Mouse (Mus musculus) c-Kit-positive CD71-negative TER-119-negative erythroid progenitor cells, embryonic 14.5 days (primary cell): ENCODE measurements at regions not wholly inside any gene's neighbourhood (a gene's known extent, or its start where the extent isn't known, plus 50 kb on each side); places are given as distances from the start of the nearest gene placed in this dataset.
"Not testable (repeated sequence)": the region's sequence is repeated elsewhere in the genome, so short reads cannot be mapped to it uniquely, and the experiment has no call there.

Source experiments
- DNase-seq: peaks from one replicate; pipeline ENCODE4 v3.0.0-alpha.2; 2013; ENCODE audit warnings: low read depth

DNA sequence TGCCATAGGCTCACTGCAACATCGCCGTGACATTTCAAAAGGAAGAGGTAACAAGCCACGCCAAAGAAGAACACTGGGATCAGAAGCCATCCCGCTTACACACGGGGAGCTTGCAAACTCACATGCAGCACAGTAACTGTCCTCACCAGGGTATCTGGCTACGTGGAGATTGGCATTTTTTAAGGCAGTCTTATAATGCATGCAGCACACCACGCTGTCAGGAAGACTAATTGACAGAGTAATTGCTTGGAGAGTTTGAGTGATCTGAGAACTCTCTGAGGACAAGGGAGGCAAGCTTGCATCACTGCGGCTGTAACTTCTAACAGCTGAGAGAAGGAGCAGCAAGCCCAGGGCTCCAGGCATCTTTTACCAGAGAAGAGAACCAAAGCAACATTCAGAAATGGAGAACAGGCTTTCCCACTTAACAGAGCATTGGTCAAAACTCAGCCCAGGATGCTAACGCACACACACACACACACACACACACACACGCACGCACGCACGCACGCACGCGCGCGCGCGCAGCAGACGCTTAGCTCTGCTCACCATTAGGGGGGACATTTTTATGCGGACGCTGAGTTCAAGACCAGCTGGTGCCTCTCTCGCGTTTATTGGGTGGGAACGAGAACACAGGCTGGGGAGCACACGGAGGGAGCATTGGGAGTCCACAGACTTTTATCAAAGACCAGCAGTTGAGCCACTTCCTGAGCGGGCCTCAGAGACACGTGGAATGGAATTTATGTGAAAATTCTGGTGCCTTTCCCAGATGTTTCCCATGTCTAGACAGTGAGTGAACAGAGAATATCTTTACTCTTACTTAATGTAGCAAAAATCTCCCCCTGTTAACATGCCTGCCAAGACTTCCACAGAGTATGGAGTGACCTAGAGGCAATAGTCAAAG is 66.6 kb downstream of the 1700129C05Rik start:
- DNase-seq = no peak

DNA sequence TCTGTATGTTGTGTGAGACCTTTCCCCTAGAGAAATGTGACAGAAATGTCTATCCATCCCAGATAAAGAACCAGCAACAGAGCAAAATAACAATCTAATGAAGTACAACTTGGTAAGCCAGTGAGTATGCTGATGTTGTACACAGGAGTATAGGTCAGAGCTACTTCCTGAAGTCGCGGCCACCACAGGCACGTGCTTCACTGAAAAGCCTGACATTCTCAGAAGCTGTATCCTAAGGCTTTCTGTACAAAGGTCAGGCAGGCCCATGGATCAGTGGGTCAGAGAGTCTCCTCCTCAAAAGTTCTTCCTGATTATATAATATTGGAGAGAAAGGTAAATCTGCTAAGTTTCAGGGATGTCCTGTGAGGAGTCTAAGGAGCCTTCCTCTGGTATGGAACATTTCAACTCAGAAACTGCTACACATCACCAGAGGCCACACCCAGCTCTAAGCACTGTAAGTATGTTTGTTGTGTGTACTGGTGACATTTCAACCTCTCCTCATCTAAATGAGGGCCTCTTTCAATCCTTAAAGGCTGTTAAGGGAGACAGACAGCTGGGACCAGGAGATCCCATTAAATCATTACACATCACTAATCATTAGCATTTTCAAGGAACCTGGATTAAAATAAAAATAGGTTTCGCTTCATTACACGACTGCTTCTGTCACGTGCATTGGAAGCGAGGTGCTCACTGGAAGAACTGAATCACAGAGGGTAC is 70.2 kb downstream of the 1700129C05Rik start:
- no peak for DNase-seq

DNA sequence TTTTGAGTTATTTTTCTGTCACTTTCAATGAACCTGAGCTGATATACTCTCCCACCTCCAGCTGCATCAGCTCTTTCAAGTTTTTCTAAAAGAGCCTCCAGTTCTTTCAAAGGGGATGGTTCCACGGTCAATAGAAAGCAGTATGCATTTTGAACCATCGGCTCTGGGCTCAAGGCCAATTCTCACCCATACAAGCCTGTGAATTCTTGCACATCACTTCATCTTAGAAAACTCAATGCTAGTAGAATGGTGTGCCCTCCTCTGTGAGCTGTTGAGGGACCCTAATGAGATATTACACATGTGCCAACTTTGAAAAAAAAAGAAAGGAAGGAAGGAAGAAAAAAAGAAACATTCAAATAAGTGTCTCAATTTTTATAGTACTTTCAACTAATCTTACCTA is 72.6 kb downstream of the 1700129C05Rik start:
- DNase-seq = no peak

DNA sequence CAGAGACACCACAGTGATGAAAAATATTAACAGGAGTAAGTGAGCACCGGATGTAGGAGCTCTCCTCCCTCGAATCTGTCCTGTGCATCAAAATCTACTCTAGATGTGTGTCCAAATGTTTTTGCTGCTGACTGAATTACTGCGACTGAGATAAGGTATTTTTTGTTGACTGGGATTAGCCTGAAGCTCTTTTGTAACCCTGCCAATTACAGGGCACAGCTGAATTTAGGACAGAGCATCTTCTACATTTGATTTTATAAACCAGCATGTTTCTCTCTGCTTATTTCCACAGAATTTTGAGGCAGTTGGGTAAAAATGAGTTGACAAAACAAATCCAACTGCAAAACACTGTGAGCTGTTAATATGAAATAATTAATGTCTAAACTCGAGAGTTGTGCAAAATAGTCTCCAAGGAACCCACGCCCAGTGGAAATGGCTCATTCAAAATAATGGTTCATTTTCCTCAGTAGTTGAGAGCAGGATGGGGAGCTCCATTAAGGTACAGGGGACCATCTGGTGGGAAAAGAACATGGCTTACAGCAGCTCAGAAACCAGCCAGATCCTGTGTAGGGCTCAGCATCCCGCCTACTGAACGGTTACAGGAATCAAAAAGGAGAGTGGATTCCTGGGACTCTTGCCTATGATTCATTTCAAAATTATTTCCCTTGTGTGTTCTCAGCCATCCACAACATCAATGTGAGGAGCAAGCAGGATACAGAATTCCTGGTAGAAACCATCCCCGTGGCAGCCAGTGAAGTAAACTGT is 76.1 kb downstream of the 1700129C05Rik start:
- no peak for DNase-seq

DNA sequence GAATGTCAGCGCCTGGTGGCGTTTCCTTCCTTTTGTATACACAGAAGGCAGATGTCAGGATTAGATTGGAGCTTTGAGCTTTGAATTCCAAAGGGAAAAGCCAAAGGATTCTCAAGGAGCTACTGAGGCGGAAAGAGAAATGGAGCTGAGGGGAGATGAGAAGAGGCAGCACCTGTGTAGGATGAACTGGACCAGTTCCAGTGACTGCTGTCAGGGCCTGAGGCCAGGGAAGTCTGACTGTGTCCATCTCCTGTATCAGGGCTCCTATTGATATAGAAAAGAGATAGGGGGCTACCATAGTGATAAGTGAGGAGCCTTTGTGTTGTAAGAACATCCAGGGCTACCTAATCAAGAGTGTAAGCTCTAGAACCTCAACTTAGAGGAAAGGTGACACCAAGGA is 79.5 kb downstream of the 1700129C05Rik start:
- DNase-seq = no peak

DNA sequence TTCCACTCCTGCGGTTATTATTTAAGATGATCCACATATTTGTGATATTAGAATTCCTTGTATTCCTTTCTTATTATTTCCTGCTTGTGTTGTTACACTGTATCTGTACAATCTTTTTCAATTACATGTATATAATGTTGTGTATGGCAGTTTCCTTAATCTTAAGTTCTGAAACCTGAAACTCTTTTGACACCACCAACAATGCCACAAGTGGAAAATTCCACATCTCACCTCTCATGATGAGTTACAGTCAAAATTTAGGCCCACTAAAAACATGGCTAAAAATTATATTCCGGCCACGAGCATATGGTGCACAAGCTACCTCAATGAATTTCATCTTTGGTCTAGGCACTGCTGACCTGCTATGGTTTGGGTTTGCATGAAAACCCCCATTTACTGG is 85.9 kb downstream of the 1700129C05Rik start:
- DNase-seq = no peak

DNA sequence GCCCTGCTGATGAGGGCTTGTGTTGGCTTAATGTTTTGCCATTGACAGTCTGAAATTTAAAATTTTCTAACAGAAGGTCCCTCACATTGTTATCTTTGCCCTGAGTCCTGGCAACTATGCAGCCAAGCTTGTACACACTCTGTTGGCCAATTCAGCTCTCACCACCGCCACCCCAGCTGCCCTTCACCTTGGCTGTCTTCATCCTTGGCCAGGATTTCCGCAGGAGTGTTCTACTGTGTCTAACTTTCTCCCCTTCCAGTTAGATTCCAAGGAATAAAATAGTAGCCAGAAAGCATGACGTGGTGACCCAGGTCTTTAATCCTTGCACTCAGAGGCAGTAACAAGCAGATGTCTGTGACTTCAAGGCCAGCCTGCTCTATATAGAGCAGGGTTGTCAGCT is 87.4 kb downstream of the 1700129C05Rik start:
- no peak for DNase-seq

DNA sequence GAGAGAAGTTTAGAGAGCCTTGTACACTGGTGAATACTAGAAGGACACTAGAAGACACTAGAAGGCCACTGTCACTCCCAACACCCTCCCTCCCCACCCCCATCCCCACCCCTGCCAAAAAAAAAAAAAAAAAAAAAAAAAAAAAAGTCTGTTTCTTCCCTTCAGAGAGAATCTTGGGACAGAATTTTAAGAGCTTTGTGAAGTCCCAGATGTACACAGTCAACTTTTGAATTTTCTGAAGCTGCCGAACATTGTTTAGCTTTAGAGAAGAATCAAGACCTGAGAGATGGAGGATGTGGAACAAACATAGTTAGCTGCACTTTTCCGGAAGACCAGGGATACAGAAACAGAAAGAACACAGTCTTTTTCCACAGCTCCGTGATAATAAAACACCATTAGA is 90.3 kb downstream of the 1700129C05Rik start:
- DNase-seq = no peak

DNA sequence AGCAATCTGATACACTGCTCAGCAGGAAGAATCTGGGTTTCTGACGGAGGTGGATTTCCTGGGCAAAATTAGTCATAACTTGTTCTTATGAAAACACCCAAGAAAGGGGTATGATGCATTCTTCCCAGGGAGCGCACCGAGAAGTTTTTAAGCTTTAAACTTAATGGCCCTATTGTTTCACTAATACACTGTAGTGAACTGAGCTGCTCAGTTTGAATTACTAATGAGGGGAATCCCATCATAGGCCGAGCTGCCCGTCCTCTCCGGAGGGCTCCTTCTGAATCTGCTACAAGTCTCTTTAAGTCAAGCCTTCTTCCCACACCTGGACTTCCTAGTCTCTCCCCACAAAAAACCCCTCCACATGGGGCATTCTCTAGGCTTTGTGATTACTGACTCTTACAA is 91.2 kb downstream of the 1700129C05Rik start:
- no peak for DNase-seq

DNA sequence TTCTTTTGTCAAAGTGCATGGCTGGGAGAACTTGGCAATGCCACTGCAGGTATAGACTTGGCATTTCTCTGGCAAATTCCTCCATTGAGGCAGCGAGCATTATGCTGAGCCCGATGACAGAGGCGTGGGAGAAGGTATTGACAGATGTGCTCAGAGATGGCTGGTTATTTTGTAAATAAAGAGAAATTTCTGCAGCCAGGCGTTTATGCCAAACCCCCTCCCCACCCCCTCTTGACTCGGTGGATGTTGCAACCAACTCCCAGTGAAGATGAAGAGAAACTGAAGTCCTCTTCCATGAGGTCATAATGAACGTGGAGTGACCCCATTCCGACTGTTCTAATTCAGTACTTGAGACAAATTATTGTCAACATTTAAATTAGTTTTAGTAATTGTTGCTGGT is 97.0 kb downstream of the 1700129C05Rik start:
- DNase-seq = no peak

DNA sequence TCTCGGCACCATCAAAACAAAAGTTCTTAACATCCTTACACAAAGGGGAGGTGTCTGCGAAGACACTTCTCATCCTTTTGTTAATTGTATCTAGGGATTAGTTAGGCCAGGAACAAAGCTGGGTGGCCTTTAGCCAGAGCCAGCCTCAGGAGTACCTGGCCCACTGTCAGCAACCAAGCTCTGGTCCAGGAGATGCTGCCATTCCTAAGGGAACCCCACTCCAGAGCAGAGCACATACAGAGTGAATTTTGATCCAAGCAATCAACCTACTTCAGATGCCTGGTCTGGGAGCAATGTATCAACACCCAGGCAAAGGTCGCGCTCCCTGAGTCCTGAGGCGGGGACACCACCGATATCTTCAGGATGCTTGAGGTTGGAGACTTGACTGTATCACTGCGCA is 97.5 kb downstream of the 1700129C05Rik start:
- DNase-seq = no peak

DNA sequence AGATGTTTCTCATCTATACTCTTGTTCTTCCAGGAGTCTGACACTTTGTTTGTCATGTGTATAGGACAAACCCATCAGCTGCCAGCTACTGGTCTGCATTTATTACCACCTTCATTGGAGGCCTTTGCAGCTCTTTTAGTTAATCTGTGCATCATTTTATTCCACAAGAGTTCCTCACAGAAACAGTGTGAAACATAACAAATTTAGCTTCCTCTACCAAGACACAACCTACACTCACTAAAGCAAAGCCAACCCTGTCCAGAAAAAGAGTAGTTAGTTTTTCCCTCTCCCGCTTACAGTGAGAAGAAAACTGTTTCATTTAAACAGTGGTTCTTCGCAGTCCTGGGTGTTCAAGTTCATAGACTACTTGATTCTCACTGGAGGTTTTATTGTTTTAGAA is 100.5 kb downstream of the 1700129C05Rik start:
- DNase-seq = no peak

DNA sequence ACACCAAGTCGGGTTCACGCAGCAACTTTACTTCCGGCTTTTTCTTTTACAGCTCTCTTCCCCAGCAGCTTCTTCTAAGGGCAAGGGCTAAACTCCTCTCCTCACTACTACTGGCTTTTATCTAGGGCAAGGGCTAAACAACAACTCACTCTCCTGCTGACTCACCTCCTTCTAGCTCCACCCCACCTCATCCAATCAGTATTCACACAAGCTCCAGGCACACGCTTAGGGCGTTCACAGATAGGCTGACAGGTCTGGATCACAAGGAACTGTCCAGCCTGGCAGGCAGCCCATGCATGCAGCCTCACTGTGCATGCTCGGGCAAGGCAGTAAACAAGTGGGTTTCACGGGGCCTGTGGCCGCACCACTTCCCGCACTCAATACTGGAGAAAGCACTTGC is 116.9 kb downstream of the 1700129C05Rik start:
- DNase-seq = not testable (repeated sequence)

DNA sequence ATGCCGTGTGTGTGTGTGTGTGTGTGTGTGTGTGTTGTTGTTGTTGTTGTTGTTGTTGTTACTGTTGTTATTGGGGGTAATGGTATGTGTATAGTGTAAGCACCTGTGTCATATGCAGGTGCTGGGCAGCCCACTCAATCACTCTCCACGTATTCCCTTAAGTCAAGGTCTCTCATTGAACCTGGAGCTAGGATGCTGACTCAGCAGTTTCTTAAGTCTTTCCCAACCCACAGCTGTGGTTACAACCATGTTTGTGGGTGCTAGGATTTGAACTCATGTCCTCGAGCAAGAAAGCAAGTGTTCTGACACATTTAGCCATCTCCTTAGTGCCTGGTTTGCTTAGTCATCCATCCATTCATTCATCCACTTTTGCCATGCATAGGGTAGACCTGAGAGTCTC is 133.2 kb downstream of the 1700129C05Rik start:
- no peak for DNase-seq

DNA sequence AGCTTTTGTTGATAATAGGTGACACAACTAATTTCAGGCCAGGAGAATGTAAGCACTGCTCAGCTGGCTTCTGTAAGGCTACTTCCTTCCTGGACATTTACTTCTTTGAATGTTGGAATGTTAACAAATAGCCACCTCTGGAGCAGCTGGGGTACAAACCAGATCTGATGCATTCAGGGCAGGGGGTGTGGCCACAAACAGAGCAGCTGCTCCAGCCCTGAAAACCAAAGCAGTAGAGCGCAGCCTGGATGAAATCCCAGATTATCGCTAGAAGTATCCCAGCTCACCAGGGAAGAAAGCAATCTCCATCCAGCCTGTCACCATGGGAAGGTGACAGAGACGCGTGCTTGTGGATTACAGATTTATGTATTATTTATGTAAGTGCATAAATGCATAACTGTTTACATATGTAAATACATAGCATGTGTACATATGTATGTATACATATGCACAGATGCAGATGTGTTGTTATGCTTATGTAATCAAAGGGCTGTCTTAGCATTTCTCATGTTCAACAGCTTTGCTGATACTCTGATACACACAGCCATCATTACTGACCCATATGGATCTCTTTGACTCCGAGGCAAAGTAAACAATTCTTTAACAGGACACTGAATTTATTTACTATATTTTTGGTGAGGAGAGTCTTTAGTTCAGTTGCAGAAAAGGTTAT is 143.5 kb downstream of the 1700129C05Rik start:
- DNase-seq = no peak

DNA sequence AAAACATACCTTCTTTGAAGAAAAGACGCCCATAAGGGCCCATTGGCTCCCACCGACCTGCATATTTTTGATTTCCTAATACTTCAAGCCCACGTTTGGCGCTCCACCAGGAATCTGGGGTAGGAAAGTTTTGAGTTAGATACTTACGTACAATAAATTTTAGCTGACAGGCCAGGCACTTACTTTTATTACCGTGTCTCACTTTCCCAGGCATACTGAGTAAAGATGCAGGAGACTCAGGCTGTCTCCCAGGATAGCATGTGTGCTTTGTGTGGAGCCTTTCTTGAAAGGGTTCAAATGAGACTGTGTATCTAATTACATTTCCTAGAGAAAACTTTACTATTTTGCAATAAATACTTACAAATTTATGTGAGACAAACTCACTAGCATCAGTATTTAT is 147.7 kb downstream of the 1700129C05Rik start:
- DNase-seq = no peak

DNA sequence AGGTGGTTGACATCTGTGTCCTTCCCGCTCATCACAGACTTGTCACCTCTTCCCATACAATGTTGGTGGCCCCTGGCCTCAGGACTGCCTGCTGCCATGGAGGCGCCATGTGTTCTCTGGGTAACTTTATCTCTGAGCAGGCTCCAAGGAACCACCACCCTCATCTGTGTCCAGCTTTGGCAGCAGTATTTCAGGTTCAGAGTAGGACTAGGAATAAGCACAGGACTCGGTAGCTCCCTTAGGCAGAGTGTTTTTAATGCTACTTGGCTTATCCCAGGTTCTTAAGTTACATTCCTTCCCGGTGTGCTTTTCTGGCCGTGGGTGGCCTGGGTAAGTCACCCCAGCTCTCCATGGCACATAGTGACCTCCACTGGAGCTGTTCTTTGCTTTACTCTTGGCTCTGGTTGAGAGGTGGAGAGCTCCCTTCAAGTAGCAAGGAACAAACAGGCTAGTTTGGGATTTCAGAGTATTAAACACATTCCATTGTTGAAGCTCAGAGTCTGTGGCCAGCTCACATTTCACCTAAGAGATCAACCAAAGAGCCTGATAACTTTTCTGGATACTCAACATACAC is 153.0 kb downstream of the 1700129C05Rik start:
- DNase-seq = no peak

DNA sequence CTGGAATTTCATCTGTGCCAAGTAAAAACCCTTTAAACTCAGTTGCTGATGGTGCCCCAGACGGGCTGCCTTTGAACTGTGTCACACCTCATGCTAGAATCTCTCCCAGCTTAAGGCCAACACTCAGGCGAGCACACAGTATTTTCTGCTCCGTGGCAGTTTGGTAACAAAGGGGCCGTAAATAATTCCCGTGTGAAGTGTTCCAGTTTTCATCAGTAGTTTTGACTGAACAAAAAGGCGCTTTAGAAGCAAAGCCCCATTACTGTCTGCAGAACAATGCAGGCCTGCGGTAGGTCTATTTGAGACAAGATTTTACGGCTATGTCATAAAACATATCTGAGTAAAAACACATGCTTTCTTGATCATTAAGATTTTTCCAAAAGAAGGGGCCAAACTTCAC is 155.0 kb downstream of the 1700129C05Rik start:
- DNase-seq = no peak

DNA sequence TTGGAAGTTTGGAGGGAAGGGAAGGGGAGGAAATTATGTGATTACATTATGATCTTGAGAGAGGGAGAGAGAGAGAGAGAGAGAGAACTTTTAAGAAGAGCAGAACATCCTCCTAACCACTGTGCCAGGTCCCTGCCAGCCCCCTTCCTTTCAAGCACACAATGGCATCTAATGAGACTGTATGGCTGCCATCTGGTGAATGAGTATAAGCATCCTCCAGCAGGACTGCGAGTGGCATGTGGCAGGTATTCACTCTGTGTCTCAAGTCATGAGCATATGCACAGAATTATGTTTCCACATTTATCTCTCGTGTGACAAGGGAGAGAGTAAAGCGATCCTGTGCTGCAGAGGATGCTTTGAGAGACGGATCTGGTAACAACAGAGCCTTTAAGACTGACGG is 156.9 kb downstream of the 1700129C05Rik start:
- DNase-seq = no peak

DNA sequence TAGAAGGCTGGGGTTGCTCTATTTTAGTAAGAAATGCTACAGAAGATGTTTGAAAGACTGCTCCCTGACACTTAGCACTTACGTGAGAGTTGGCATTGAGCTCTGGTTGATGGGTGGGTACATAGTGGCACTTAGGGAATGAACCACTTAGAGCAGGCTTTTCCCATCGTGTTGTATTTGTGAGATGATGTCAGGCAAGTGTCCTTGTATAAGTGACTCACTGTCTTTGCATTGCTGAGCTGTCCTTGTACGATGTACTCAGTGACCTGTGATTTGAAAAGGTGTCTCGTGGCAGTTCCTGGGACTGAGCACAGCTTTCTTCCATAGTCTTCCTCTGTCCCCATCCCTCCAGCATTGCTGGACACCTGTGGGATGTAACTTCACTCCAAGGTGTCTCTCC is 165.9 kb downstream of the 1700129C05Rik start:
- DNase-seq = no peak

DNA sequence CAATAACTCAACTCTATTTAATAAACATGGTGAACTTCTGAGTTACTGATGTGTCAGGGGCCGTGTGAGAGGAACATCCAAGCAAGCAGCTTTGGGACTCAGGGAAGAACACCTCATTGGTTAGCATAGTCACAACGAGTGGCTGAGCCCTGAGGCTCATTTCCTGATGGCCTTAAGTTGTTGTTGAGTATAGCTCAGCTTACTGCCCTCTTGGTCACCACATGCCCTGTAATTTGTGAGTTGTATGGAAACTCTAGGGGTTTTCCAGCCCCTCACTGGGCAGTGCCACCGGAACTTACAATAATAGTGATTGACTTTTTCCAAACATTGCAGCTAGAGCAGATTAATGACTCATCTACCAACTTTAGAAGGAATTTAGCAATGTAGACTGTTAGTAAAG is 173.4 kb downstream of the 1700129C05Rik start:
- no peak for DNase-seq

DNA sequence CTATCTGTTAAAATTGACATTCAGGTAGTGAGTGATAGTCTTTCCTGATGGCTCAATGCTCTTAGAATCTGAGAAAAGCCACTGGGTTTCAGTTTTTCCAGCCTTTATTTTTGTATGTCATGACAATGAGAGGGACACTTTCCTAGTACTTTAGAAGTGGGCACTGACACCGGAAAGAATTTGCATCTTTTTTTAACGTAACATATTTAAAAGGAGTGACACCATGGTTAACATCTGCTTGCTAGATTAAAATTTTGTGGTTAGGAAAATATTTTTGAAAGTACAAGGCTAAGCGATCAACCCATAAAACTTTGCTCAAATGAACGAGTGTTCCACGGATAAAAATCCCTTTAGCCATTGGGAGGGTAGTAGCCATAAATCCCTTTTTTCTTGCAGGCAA is 174.7 kb downstream of the 1700129C05Rik start:
- DNase-seq = no peak
